Mouse (Mus musculus): ENCODE measurements at regions not wholly inside any gene's neighbourhood (a gene's known extent, or its start where the extent isn't known, plus 50 kb on each side); places are given as distances from the start of the nearest gene placed in this dataset.
"Not testable (repeated sequence)": the region's sequence is repeated elsewhere in the genome, so short reads cannot be mapped to it uniquely, and the experiment has no call there.

DNA sequence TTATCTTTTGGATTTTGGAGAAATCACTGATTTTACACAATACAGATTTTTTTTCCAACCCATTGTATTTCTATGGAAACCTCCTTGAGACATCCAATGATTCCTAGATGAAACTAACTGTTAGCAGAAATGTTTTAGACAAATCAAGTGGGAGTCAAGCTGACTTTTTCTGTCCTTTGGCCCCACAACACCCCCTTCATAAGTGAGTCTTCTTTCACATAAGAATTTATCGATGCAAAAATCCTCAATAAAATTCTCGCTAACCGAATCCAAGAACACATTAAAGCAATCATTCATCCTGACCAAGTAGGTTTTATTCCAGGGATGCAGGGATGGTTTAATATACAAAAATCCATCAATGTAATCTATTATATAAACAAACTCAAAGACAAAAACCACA lies 522.8 kb upstream of the Ptbp2 start:
- not testable (repeated sequence) for TF ChIP-seq ZMIZ1 (IDR thresholded peaks at IDR 0.05; ENCODE audit: low read depth, low read length); MAFK (IDR thresholded peaks at IDR 0.05; ENCODE audit: borderline replicate concordance, low read depth, low read length); CTCF (IDR thresholded peaks at IDR 0.05 in 2 of 3, conservative IDR thresholded peaks at IDR 0.05 in 1 of 3; ENCODE audit: control insufficient read depth in 1 of 3, insufficient read depth in 1 of 3, low read depth in 2 of 3, low read length in 3 of 3, poor library complexity in 1 of 3, severe bottlenecking in 1 of 3); NRF1 (IDR thresholded peaks at IDR 0.05; ENCODE audit: insufficient read depth, low read depth, low read length, poor library complexity, severe bottlenecking); GABPA (IDR thresholded peaks at IDR 0.05; ENCODE audit: low read depth, low read length)

All from MEL (cell line).